Mouse (Mus musculus) thymus, postnatal 36 days (tissue): ENCODE measurements around the gene Cers1.

Experiments
- DNase-seq, 2 experiments: peaks; one replicate each; pipeline ENCODE4 v3.0.0; 2022; ENCODE audit warnings: mixed read lengths in 2 of 2

Gene Cers1

DNA sequence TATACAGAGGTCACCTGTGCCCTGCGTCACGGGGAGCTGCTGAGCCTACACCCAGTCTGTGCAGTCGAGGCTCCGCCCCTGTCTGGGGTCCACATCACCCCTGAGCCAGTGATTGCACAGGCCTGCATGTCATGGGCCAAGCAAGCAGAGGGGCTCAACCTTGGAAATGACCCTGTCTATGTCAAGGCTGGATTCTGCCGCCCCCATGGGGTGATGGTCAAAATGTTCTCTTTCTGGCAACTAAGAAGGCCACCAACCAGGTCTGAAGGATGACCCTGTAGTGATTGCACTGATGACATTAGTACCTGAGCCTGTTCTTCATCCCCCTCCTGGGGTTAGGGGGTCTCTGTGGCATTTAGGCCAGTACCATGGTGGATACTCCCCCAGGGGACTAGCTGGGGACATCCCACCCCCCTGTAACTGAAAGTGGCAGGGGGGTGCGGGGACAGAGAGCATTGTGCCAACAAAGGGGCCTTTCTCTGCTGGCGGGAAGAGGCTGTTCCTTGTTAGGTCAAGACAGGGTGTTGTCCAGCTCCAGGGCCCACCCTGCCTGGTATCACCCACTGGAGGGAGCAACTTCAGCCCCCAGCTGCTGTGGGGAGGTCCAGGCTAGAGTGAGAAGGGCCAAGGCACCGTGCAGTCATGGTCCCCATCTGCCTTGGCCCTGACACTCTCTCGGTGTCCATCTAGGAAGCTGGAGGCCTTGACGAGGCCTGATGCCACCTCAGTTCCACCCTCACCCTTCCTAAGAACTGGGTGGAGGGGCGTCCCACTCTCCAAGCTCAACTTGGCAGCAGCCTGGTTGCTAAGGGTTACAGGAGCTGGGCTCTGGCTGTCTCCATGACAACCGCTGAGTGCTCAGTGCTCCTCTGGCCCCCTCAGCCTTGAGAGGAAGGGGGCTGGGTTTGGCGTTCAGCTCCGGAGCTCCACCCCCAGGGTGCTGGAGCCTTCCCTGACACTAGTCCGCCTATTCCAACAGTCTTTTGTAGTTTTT, 1.2 kb downstream of the Cers1 start:
- DNase-seq, result no peak

GRCm38 (mm10) chr8:70317872-70318271, 2.3 kb downstream of the Cers1 start:
- DNase-seq, result no peak

GRCm38 (mm10) chr8:70323716-70324115, 8.1 kb downstream of the Cers1 start:
- DNase-seq, result no peak

DNA sequence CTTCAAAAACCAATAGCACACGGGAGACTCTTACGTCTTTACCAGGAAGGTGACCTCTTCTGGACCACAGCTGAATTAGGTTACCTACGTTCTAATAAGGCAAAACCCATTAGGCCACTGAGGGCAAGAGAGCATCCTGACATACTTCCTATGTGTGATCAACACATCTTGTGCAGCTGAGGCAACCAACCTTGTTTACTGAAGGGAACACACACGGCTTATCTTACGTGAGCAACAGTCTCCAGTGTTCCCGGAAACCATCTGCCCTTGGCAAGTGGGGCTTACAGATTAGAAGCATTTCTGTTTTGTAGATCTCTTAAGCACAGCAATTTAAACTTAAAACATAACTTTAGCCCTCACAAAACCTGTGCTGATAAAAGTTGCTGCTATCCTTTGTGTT, 11.9 kb downstream of the Cers1 start:
- DNase-seq, result no peak

GRCm38 (mm10) chr8:70329124-70329834, 13.7 kb downstream of the Cers1 start, which contains the start of gene Gdf1:
TSS of gene Gdf1 (plus strand) at chr8:70329817.
- peak in 1 of 2 experiments; percentile 37 for DNase-seq

- DNase-seq, result no peak
These were observed 14.5 kb downstream of the Cers1 start for GRCm38 (mm10) chr8:70329835-70330740.

- DNase-seq, result peak in 1 of 2 experiments; percentile 33
These were observed 15.3 kb downstream of the Cers1 start for GRCm38 (mm10) chr8:70330741-70331364.

DNA sequence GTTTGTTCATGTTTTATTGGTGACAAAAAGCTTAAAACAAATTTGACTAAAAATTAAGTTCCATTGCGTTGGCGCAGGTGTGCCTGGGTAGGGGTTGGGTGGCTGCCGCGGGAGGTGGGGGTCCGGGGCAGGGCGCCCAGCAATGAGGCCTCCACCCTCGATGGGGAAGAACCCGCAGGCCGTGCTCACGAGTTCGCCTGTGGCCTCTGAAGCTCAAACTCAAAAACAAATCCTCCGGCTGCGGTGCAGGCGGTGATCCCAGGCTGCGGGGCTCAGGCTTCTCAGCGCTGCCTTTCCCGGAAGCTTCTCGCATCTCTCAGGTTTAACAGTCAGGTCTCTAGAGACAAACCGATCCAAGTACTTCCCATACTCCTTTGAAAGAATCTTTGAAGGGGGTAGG, 16.0 kb downstream of the Cers1 start:
- no peak for DNase-seq

DNA sequence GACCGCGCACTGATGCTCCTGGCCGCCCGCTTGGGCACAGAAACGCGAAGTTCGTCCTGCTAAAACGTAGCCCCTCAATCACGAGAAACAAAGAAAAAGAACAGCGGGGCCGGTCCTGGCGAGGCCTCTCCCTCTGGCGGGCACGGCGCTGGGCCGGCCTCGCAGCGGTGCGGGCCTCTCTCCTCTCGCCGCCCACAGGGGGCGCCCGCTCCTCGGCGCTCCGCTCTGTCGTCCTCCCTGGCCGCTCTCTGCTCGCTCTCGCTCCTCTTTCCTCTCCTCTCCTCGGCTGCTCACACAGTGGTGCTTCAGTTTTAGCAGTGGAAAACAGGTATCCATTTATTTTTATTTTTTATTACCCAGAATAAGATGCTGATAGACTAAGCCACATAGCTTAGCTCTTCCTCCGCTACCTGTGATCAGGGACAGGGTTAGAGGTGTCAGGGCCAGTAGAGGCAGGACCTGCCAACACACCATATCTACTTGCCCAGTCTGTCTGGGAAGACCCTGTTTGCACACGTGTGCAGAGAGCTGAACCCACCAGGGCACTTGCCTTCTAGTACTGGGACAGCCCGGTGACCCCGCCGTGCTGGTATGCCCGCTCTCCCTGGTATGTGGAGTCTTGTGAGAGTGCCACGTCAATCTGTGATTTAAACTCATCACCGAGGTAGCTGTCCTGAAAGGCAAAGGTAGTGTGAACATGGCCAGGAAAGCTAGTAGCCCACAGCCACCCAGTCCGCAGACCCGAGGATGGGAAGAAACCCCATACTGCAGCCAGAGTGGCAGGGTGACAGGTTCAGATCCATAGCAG, 16.7 kb downstream of the Cers1 start:
- no peak for DNase-seq

GRCm38 (mm10) chr8:70332878-70333202, 17.3 kb downstream of the Cers1 start:
- DNase-seq, result no peak

DNA sequence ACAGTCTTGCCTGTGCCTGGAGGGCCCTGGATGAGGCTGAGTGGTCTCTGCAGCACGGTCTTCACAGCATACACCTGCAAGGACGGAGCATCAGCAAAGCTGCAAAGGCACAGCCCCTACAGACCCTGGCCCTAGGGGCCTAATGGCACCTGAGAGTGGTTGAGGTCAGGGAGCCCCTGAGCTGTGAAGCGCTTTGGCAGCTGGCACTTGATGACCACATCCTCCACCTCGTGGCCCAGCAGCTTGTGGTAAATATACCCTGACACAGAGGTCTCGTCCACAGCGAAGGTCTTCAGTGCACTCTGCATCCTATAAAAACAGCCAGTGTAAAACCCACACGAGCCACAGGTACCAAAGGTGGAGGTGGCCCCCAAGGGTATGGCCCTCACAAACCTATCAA, 23.4 kb downstream of the Cers1 start:
- no peak for DNase-seq

GRCm38 (mm10) chr8:70340659-70341058, 25.1 kb downstream of the Cers1 start:
- DNase-seq, result no peak

DNA sequence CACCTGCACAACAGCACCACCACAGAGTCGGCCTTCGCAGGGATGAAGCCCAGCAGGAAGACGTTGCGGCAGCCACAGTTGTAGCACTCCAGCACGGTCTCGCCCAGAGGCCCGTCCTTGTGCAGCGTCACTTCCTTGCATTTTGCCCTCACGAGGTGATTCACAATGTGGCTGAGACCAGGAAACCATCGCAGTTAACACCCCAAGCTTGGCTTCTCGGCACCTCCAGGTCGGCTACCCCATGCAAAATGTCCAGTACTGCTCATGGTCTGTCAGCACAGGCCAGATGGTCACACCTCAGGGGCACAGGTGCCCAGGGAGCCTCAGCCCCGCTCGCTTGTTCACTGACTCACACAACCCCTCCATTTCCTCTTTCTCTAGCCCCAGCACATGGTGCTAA, 26.4 kb downstream of the Cers1 start:
- DNase-seq, result no peak

DNA sequence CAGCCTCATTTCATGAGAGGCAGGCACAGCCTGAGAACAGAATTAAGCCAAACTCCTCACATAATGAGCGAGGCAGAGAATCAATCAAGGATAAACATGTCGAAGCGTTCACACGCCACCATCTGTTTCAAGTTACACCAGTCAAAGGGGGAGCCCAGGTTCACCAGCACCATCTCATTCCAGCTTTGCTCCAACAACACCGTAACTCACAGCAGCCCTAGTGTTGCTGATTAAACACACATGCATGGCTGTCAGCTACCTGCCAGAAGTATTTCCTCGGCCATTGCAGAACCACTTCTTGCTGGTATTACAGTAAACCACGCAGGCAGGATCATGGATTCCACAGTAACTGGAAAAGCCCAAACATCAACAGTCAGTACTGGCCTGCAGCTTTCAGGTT, 27.5 kb downstream of the Cers1 start:
- no peak for DNase-seq

- DNase-seq, result peak; percentile 35
These were observed 28.1 kb downstream of the Cers1 start for GRCm38 (mm10) chr8:70343696-70344095.

GRCm38 (mm10) chr8:70344279-70344678, 28.7 kb downstream of the Cers1 start:
- DNase-seq, result no peak

- DNase-seq, result no peak
These were observed 31.9 kb downstream of the Cers1 start for GRCm38 (mm10) chr8:70347443-70347842.

- no peak for DNase-seq
These were observed 32.4 kb downstream of the Cers1 start for GRCm38 (mm10) chr8:70347860-70348420.

DNA sequence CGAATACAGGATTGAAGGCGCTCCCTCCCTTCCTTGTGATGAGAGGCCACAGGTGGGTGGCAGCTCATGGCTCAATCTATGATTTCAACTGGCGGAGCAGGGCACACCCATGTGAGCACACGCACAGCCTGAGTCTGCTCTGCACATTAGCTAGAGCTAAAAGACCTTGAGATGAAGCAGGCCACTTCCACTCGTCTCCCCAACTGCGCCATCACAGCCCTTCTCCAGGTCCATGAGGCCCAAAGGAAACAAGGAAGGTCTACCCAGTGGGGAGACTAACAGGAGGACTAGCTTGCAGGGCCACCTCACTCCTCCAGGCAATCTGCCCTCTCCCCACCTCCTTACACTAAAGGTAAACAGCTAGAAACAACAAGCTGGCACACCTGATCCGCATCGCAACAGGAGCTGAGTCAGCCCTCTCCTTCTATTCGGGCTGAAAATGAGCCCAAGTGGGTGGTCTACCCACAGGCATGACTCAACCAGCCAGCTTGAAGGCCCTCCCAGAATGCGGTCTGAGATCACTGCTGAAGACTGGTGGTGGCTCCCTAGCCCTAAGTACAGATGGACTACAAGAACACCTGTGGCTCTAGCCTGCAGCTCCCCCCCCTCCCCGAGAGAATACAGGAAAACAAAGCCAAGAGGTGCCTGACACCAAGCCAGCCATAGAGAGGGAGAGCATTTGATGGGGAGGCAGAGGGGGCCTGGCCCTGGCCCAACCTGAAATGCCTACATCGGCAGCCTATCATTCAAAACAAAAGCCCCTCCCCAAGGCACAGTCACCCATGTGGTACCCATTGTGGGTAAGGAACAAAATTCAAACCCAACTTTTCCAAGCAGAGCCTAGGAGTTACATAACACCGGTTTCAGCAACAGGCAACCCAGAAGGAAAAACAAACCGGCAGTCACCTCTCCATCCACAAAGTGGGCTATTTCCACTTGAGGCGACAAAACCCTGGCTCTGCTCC, 35.7 kb downstream of the Cers1 start:
- no peak for DNase-seq

DNA sequence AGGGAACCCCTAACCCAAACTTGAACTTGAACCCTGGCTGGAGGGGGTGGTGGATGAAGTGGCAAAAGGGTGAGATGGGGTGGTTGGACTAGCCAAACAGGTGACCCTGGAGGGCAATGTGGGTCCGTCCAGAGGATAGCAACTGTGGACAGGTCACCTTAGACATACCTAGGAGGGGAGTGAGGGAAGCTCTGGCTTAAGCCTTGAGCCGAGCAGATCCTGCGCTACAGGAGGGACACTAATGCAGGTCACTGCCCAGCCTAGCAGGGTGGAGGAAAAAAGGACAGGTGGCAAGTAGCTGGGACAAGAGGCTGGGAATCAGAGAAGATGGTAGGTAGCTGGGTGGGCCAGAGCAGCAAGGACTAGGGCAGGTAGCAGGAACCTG, 36.4 kb downstream of the Cers1 start:
- DNase-seq, result no peak
